Mouse (Mus musculus): Measurements from ENCODE around the gene Meis3. TPM values are rescaled to one million over a fixed set of nuclear protein-coding genes. Genes with fewer than 3 reads are reported as not detected.

Gene Meis3
- polyA plus RNA-seq, 1 experiment = not detected

GRCm38 (mm10) chr7:16202756-16203504 lies 28.0 kb downstream of the Meis3 start:
- TF ChIP-seq CTCF (IDR thresholded peaks at IDR 0.05; ENCODE audit: insufficient read depth, low read depth, low read length) (no peak), POLR2A (IDR thresholded peaks at IDR 0.05; ENCODE audit: insufficient read depth, low read depth, low read length) (no peak)
- 89% methylated on average over 15 of the region's 15 CpGs for WGBS
- Histone ChIP-seq H3K4me3 (ENCODE audit: insufficient read depth, low read depth, low read length) (no peak overlapping the region), H3K4me1 (ENCODE audit: control insufficient read depth, insufficient read depth, low read length) (peaks cover 17% of the 10 kb centered on the region), H3K27ac (ENCODE audit: insufficient read depth, low read depth, low read length) (no peak overlapping the region)

- no peak overlapping the region for H3K4me3 ChIP-seq (ENCODE audit: insufficient read depth, low read depth, low read length)
- WGBS = 95% methylated on average over 13 of the region's 13 CpGs
- TF ChIP-seq POLR2A (IDR thresholded peaks at IDR 0.05; ENCODE audit: insufficient read depth, low read depth, low read length) (no peak), CTCF (IDR thresholded peaks at IDR 0.05; ENCODE audit: insufficient read depth, low read depth, low read length) (no peak)
- no peak overlapping the region for H3K27ac ChIP-seq (ENCODE audit: insufficient read depth, low read depth, low read length)
- peaks cover 19% of the 10 kb centered on the region for H3K4me1 ChIP-seq (ENCODE audit: control insufficient read depth, insufficient read depth, low read length)
These were observed 28.6 kb downstream of the Meis3 start for GRCm38 (mm10) chr7:16203505-16203903.

GRCm38 (mm10) chr7:16204791-16205190 lies 29.9 kb downstream of the Meis3 start:
- TF ChIP-seq POLR2A (IDR thresholded peaks at IDR 0.05; ENCODE audit: insufficient read depth, low read depth, low read length) (no peak), CTCF (IDR thresholded peaks at IDR 0.05; ENCODE audit: insufficient read depth, low read depth, low read length) (no peak)
- Histone ChIP-seq H3K27ac (ENCODE audit: insufficient read depth, low read depth, low read length) (no peak overlapping the region), H3K4me1 (ENCODE audit: control insufficient read depth, insufficient read depth, low read length) (peaks cover 26% of the 10 kb centered on the region), H3K4me3 (ENCODE audit: insufficient read depth, low read depth, low read length) (no peak overlapping the region)
- WGBS = 82% methylated on average over 9 of the region's 9 CpGs

DNA sequence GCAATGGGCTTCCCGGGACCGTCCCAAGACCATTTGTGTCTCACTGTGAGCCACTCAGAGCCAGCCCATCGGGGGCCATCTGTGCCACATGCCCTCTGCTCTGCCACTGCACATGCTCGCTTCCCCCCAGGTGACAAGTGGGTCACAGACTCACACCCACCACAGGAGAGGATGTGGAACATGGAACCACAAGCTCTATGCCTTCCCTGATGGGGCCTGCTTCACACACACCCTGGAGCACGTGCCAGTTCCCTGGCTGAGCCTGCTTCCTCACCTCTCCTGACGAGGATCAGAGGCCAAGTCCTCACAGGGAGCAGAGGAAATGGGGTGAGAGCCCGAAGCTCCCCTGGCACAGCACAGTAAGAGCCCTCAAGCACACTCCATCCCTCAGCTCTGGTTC lies 32.2 kb downstream of the Meis3 start:
- no peak for TF ChIP-seq CTCF (IDR thresholded peaks at IDR 0.05; ENCODE audit: insufficient read depth, low read depth, low read length)
- no peak for TF ChIP-seq POLR2A (IDR thresholded peaks at IDR 0.05; ENCODE audit: insufficient read depth, low read depth, low read length)
- WGBS = 84% methylated on average over 7 of the region's 7 CpGs
- H3K4me3 ChIP-seq (ENCODE audit: insufficient read depth, low read depth, low read length) = no peak overlapping the region
- H3K4me1 ChIP-seq (ENCODE audit: control insufficient read depth, insufficient read depth, low read length) = peaks cover 26% of the 10 kb centered on the region
- H3K27ac ChIP-seq (ENCODE audit: insufficient read depth, low read depth, low read length) = peak overlapping the region; percentile 32

- Histone ChIP-seq H3K27ac (ENCODE audit: insufficient read depth, low read depth, low read length) (peak overlapping the region; percentile 70), H3K4me1 (ENCODE audit: control insufficient read depth, insufficient read depth, low read length) (peaks cover 26% of the 10 kb centered on the region), H3K4me3 (ENCODE audit: insufficient read depth, low read depth, low read length) (no peak overlapping the region)
- WGBS = 56% methylated on average over 10 of the region's 10 CpGs
- TF ChIP-seq CTCF (IDR thresholded peaks at IDR 0.05; ENCODE audit: insufficient read depth, low read depth, low read length) (no peak), POLR2A (IDR thresholded peaks at IDR 0.05; ENCODE audit: insufficient read depth, low read depth, low read length) (no peak)
These were observed 32.6 kb downstream of the Meis3 start for GRCm38 (mm10) chr7:16207496-16207895.

DNA sequence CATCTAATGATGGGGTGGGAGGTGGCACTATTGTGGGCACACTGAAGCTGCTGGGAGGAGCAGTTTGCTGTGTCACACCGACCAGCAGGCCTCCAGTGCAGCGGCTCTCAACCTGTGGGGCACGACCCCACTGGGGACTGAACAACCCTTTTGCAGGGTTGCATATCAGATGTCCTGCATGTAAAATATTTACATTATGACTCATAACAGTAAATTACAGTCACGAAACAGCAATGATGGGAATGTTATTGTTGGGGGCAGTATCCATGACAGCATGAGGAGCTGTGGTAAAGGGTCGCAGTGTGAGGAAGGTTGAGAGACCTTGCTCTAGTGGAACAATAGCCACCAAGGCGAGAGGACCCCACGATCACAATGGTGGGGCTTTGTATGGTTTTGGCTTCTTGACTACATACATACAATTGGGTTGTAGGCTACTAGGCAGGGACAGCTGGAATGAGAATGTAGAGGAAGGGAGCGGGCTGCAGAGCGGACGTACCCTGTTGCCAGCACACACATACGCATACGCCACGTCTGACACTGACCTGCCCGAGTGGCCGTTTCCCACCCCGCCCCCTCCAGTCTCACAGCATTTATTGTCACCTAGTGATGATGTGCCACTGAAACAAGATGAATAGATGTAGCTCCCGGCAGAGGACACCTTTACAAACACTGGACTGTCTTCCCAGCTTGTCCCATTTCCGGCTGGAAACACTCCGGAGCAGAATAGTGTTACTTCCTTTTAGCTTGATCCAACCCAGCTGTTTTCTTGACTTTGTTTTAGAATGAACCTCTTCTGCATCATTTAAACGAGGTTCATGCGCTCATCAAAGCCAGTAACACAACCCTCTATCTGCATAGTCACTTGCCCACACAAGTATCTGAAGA lies 34.1 kb downstream of the Meis3 start:
- H3K4me3 ChIP-seq (ENCODE audit: insufficient read depth, low read depth, low read length) = no peak overlapping the region
- H3K4me1 ChIP-seq (ENCODE audit: control insufficient read depth, insufficient read depth, low read length) = peaks cover 26% of the 10 kb centered on the region
- peak overlapping the region; percentile 70 for H3K27ac ChIP-seq (ENCODE audit: insufficient read depth, low read depth, low read length)
- WGBS = 82% methylated on average over 21 of the region's 21 CpGs
- TF ChIP-seq POLR2A (IDR thresholded peaks at IDR 0.05; ENCODE audit: insufficient read depth, low read depth, low read length) (no peak), CTCF (IDR thresholded peaks at IDR 0.05; ENCODE audit: insufficient read depth, low read depth, low read length) (no peak)

DNA sequence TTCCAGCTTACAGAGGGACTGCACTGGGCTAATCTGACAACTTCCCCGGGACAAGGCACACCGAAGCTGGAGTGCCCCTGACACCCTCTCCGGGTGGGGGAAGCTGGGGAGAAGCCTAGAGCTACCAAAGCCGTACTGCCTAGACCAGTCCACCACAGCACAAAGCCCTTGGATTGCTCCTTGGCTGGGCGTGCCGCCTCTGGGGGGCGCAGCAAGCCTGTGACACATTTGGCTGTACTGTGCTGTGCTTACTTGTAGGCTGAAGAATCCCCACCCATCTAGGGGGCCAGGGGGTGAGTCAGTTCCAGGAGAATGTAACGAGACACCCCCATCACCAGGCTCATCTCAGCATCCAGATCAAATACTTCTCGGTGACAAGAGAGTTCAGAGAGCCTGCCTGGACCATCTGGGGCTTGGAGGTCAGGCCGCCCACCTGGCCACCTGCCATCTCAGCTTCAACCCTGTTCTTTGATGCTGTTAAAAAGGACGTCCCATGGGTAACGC lies 36.0 kb downstream of the Meis3 start:
- TF ChIP-seq POLR2A (IDR thresholded peaks at IDR 0.05; ENCODE audit: insufficient read depth, low read depth, low read length) = no peak
- TF ChIP-seq CTCF (IDR thresholded peaks at IDR 0.05; ENCODE audit: insufficient read depth, low read depth, low read length) = no peak
- 70% methylated on average over 12 of the region's 12 CpGs for WGBS
- peaks cover 26% of the 10 kb centered on the region for H3K4me1 ChIP-seq (ENCODE audit: control insufficient read depth, insufficient read depth, low read length)

DNA sequence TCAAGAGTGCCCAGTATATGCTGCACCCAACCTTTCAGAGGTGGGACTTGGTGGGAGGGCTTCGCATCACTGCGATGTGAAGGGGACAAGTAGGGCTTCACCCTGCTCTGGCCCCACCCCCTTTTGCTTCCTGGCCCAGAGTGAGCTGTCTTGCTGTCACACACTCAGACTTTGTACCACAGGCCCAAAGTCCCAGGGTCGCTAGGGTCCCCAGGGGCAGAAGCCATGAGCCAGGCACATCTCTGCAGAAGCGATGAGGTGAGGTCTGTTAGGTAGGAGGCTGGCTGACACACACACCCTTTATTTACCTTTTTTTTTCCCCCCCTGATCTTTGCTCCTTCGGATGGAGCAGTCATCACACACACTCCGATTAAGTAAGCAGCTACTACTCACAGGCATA lies 38.3 kb downstream of the Meis3 start:
- TF ChIP-seq CTCF (IDR thresholded peaks at IDR 0.05; ENCODE audit: insufficient read depth, low read depth, low read length) = no peak
- TF ChIP-seq POLR2A (IDR thresholded peaks at IDR 0.05; ENCODE audit: insufficient read depth, low read depth, low read length) = no peak
- no peak overlapping the region for H3K4me3 ChIP-seq (ENCODE audit: insufficient read depth, low read depth, low read length)
- H3K4me1 ChIP-seq (ENCODE audit: control insufficient read depth, insufficient read depth, low read length) = peaks cover 9% of the 10 kb centered on the region
- WGBS = 92% methylated on average over 6 of the region's 6 CpGs
- no peak overlapping the region for H3K27ac ChIP-seq (ENCODE audit: insufficient read depth, low read depth, low read length)

More for the DNA sequence above, 36.0 kb downstream of the Meis3 start:
- Histone ChIP-seq H3K27ac (ENCODE audit: insufficient read depth, low read depth, low read length) (no peak overlapping the region), H3K4me3 (ENCODE audit: insufficient read depth, low read depth, low read length) (no peak overlapping the region)

GRCm38 (mm10) chr7:16213986-16214385 lies 39.1 kb downstream of the Meis3 start:
- no peak overlapping the region for H3K27ac ChIP-seq (ENCODE audit: insufficient read depth, low read depth, low read length)
- TF ChIP-seq CTCF (IDR thresholded peaks at IDR 0.05; ENCODE audit: insufficient read depth, low read depth, low read length) (no peak), POLR2A (IDR thresholded peaks at IDR 0.05; ENCODE audit: insufficient read depth, low read depth, low read length) (no peak)
- peaks cover 2% of the 10 kb centered on the region; the same call in 1 of the 2 replicates for H3K4me1 ChIP-seq (ENCODE audit: control insufficient read depth, insufficient read depth, low read length)
- 90% methylated on average over 9 of the region's 9 CpGs for WGBS
- H3K4me3 ChIP-seq (ENCODE audit: insufficient read depth, low read depth, low read length) = no peak overlapping the region

Data from olfactory bulb, adult 2 months (tissue).